Mouse (Mus musculus) liver, adult 2 months (tissue): Measurements from ENCODE around the gene Lypd9. TPM values are rescaled to one million over a fixed set of nuclear protein-coding genes. Genes with fewer than 3 reads are reported as not detected.

Experiments used
- DNase-seq: peaks from one replicate; pipeline ENCODE4 v3.0.0-alpha.2; 2011; ENCODE audit warnings: low read depth, low spot score; ENCODE audit errors: extremely low read depth
- H3K27ac ChIP-seq: fragments of 200-500 bp; replicated peaks from 2 replicates; pipeline ENCODE4 v1.5.1; 2012; ENCODE audit warnings: low read depth, mild to moderate bottlenecking, control low read depth, inconsistent platforms, low read length; ENCODE audit not compliant: insufficient read depth
- H3K27me3 ChIP-seq: fragments of 200-500 bp; 2 replicates; pipeline ENCODE4 v1.6.1; 2012; ENCODE audit warnings: mild to moderate bottlenecking, moderate library complexity, low read length, inconsistent platforms; ENCODE audit not compliant: control insufficient read depth, insufficient read depth
- H3K36me3 ChIP-seq: fragments of 200-500 bp; 2 replicates; pipeline ENCODE4 v1.6.1; 2012; ENCODE audit warnings: low read length, inconsistent platforms; ENCODE audit not compliant: control insufficient read depth, insufficient read depth
- H3K4me1 ChIP-seq: fragments of 200-500 bp; 2 replicates; pipeline ENCODE4 v1.6.1; 2011; ENCODE audit warnings: low read length; ENCODE audit not compliant: control insufficient read depth, insufficient read depth
- H3K4me3 ChIP-seq: fragments of 200-500 bp; 2 replicates; pipeline ENCODE4 v1.5.1; 2011; ENCODE audit warnings: low read depth, mild to moderate bottlenecking, control low read depth, low read length, moderate library complexity; ENCODE audit not compliant: insufficient read depth
- H3K79me2 ChIP-seq: fragments of 200-500 bp; 2 replicates; pipeline ENCODE4 v1.6.1; 2012; ENCODE audit warnings: inconsistent platforms, mild to moderate bottlenecking, low read length, moderate library complexity; ENCODE audit not compliant: control insufficient read depth, insufficient read depth
- H3K9ac ChIP-seq: fragments of 200-500 bp; 2 replicates; pipeline ENCODE4 v1.6.1; 2012; ENCODE audit warnings: low read depth, mild to moderate bottlenecking, control low read depth, inconsistent platforms, low read length
- CTCF ChIP-seq: fragments of 200-500 bp; IDR thresholded peaks from 2 replicates; pipeline ENCODE4 v1.5.1; 2011; ENCODE audit warnings: low read depth, low read length, control low read depth
- POLR2A ChIP-seq: fragments of 200-500 bp; IDR thresholded peaks from 2 replicates; pipeline ENCODE4 v1.6.1; 2011; ENCODE audit warnings: low read length, control low read depth; ENCODE audit not compliant: insufficient read depth; ENCODE audit errors: extremely low read depth
- WGBS: fragments of 180-500 bp; shearing (Covaris S2); methylation state at CpG from one replicate; pipeline ENCODE4 v1.1.7; 2018; 5-methylcytosine and 5-hydroxymethylcytosine counted together
- polyA plus RNA-seq: library from polyadenylated mRNA; depleted of rRNA; stranded (reverse); fragments of >200 nt; gene quantifications from 2 replicates; pipeline ENCODE4 v1.2.3, GENCODE M21; 2012
- total RNA-seq: library from RNA; depleted of rRNA; stranded (reverse); fragments of >200 nt; gene quantifications from 2 replicates; pipeline ENCODE4 v1.2.3, GENCODE M21; 2014

Gene Lypd9
- total and polyA plus RNA-seq, 2 experiments, result not detected

DNA sequence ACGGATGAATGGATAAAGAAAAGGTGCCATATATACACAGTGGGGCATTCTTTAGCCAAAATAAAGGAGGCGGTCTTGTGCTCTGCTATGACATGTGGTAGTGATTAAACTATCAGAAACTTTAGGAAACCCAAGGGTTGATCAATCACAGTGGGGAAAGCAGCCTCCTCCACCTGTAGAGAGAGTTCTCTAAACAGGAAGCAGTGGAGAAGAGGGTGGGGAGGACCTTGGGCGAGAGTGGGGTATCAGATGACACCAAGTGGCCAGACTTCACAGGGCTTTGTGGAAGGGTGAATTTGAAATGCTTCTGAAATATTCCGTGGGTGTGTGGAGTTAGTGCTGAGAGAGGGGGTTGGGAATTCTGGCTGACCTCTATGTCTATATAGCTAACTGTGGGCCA, 869 bp upstream of the Lypd9 start:
- no peak overlapping the region for H3K27ac ChIP-seq
- 60% methylated on average over 4 of the region's 4 CpGs for WGBS
- no peak for DNase-seq
- H3K4me3 ChIP-seq, result no peak overlapping the region
- TF ChIP-seq CTCF (no peak), POLR2A (no peak)
- no peaks in the 10 kb centered on the region for H3K79me2 ChIP-seq
- no peak overlapping the region for H3K9ac ChIP-seq
- H3K4me1 ChIP-seq, result no peaks in the 10 kb centered on the region
- no peaks in the 10 kb centered on the region for H3K36me3 ChIP-seq
- H3K27me3 ChIP-seq, result no peaks in the 10 kb centered on the region

DNA sequence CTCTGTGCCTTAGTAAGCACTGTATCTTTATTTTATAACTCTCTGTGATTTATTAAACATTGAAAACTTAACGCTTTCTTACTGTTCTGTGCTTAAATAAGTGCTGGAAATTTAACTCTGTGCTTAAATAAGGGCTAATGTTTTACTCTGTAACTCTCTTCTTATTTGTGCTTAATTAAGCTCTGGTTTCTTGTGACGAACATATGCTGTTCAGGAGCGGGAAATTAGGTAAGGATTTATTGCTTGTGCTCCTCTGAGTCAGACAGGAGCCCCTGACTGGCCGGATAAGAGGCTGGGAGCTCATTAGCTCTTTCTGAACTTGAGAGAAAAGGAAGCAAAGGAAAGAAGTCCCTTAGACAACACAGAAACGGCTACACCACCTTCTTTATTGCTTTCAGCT, 14.9 kb downstream of the Lypd9 start:
- Histone ChIP-seq H3K27ac (no peak overlapping the region), H3K9ac (no peak overlapping the region), H3K4me1 (no peaks in the 10 kb centered on the region), H3K27me3 (no peaks in the 10 kb centered on the region), H3K79me2 (no peaks in the 10 kb centered on the region), H3K36me3 (no peaks in the 10 kb centered on the region), H3K4me3 (no peak overlapping the region)
- no peak for DNase-seq
- TF ChIP-seq CTCF (no peak), POLR2A (no peak)
- WGBS, result 63% methylated on average over 5 of the region's 5 CpGs

DNA sequence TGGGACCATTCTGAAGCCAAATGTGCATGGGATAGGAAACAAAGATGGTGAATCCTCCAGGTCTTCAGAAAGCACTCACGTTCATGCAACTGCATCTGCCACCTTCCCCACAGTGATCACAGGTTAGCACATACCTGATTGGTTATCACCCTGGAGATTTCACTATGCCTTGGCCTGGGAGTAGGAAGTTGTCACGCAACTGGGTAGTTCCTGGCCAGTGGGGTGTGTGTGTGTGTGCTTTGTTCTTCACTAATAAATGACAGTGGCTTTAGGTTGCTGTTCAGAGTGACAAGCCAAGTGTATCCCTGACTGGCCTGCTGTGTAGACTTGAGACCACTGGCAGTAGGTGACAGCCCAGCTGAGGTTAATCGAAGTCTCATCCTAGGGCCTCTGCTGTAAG, 20.5 kb downstream of the Lypd9 start, which contains the start of gene Gm12253:
Gene Gm12253, plus strand, starts transcription at position 301 of the 400 bp plus-strand sequence.
- Histone ChIP-seq H3K27ac (no peak within 1 kb of the TSS), H3K36me3 (no peaks in the 10 kb centered on the region), H3K27me3 (no peaks in the 10 kb centered on the region), H3K4me1 (no peaks in the 10 kb centered on the region), H3K79me2 (no peaks in the 10 kb centered on the region), H3K4me3 (no peak within 1 kb of the TSS), H3K9ac (no peak within 1 kb of the TSS)
- DNase-seq, result no peak
- 71% methylated on average over 3 of the region's 3 CpGs for WGBS
- TF ChIP-seq CTCF (no peak), POLR2A (no peak)

DNA sequence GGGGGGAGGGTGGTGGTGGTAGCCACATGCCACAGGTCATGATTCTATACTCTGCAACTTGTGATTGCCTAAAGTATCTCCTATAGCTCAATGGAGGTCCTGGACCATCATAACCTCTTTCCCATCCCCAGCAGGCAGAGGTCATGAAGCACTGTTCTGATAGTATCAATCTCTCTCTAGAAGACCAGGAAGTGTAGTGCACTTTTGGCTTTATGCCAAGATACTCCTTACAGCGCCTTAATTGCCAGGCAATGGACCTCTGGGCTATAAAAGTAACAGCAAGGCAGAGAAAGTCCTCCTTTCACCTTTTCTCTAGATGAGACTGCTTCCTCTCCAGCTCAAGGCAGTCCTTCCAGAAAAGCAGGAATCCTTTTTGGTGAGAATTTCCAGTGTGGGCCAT, 31.9 kb downstream of the Lypd9 start, which contains the start of gene 1810065E05Rik:
Gene 1810065E05Rik, plus strand, starts transcription at position 297 of the 400 bp plus-strand sequence.
- DNase-seq, result no peak
- H3K4me1 ChIP-seq, result no peaks in the 10 kb centered on the region
- H3K27me3 ChIP-seq, result no peaks in the 10 kb centered on the region
- H3K36me3 ChIP-seq, result no peaks in the 10 kb centered on the region
- no peak within 1 kb of the TSS for H3K4me3 ChIP-seq
- H3K27ac ChIP-seq, result no peak within 1 kb of the TSS
- TF ChIP-seq CTCF, result no peak
- TF ChIP-seq POLR2A, result no peak
- H3K79me2 ChIP-seq, result no peaks in the 10 kb centered on the region
- 43% methylated on average over 1 of the region's 1 CpGs for WGBS
- no peak within 1 kb of the TSS for H3K9ac ChIP-seq

DNA sequence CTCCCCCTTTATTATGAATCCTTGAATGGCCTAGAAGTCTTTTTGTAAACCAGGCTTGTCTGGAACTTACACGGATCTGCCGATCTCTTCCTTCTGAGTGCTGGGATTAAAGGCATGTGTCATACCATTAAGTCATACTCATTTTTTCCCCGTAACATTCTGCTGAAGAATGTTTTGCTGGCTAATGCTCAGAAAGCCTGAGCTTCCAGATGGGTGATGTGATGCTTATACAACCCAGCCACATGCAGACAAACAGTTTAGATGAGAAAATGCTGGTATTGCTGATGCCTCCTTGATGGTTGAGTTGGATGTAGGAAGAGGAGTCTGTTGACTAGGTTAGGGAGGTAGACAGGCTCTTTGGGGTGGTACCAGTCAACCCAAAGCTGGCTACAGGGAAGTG, 34.4 kb downstream of the Lypd9 start:
- no peak overlapping the region for H3K4me3 ChIP-seq
- no peaks in the 10 kb centered on the region for H3K4me1 ChIP-seq
- no peak overlapping the region for H3K27ac ChIP-seq
- no peaks in the 10 kb centered on the region for H3K36me3 ChIP-seq
- no peak overlapping the region for H3K9ac ChIP-seq
- TF ChIP-seq CTCF (no peak), POLR2A (no peak)
- WGBS, result 76% methylated on average over 3 of the region's 3 CpGs
- no peaks in the 10 kb centered on the region for H3K79me2 ChIP-seq
- H3K27me3 ChIP-seq, result no peaks in the 10 kb centered on the region
- DNase-seq, result no peak

DNA sequence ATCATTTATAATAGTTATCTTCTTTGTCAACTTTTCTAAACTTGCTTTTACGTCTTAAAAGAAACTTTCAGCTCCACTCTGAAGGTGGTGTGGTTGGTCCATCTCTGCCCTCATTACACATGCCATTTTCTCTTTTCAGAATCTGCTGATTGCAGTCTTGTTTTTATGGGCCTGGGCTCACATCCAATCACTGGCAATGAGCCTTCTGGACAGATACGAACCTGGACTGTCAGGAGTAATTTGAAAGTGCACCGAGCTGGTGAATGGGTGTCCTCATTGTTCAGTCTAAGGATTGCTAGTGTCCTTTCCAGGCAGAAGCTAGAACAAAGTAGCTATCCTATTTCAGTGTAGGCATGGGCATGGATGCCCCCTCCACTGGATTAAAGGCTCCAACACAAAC, 44.7 kb downstream of the Lypd9 start:
- Histone ChIP-seq H3K79me2 (no peaks in the 10 kb centered on the region), H3K4me1 (no peaks in the 10 kb centered on the region), H3K27me3 (no peaks in the 10 kb centered on the region), H3K4me3 (no peak overlapping the region), H3K36me3 (no peaks in the 10 kb centered on the region), H3K9ac (no peak overlapping the region), H3K27ac (no peak overlapping the region)
- no peak for DNase-seq
- no peak for TF ChIP-seq CTCF
- TF ChIP-seq POLR2A, result no peak
- WGBS, result 49% methylated on average over 3 of the region's 3 CpGs
